Mouse (Mus musculus) CH12.LX (cell line): ENCODE data around the gene Kmt5b. TPM values are rescaled to one million over a fixed set of nuclear protein-coding genes. Genes with fewer than 3 reads are reported as not detected.
A peak's percentile ranks its signal among the peaks of the same experiment; 100 is the strongest.

Experiments used
- DNase-seq: peaks from one replicate; pipeline ENCODE4 v3.0.0-alpha.2; 2013; ENCODE audit errors: extremely low read depth
- H3K27ac ChIP-seq: 2 replicates; pipeline ENCODE4 v1.5.1; 2012; ENCODE audit warnings: low read depth, mild to moderate bottlenecking, control low read depth, moderate library complexity; ENCODE audit not compliant: insufficient read depth
- H3K27me3 ChIP-seq: replicated peaks from 2 replicates; pipeline ENCODE3; 2012; ENCODE audit warnings: inconsistent platforms
- H3K36me3 ChIP-seq, 2 experiments: replicated peaks in 1 of 2; 2 replicates each; pipeline versions ENCODE3 to v1.6.1; 2012; ENCODE audit warnings: inconsistent platforms in 1 of 2, low read length in 1 of 2, mild to moderate bottlenecking in 1 of 2, mixed read lengths in 1 of 2, moderate library complexity in 1 of 2; ENCODE audit not compliant: control insufficient read depth in 1 of 2, insufficient read depth in 1 of 2
- H3K4me1 ChIP-seq, 2 experiments: 2 replicates each; pipeline ENCODE4 v1.6.1; 2012; ENCODE audit warnings: inconsistent platforms in 1 of 2, moderate library complexity in 1 of 2; ENCODE audit not compliant: insufficient read depth in 2 of 2, control insufficient read depth in 1 of 2
- H3K4me2 ChIP-seq: 2 replicates; pipeline ENCODE4 v1.6.1; 2012; ENCODE audit warnings: low read depth, mild to moderate bottlenecking, control low read depth; ENCODE audit not compliant: poor library complexity, insufficient read depth, severe bottlenecking
- H3K4me3 ChIP-seq, 3 experiments: fragments of 150-350 bp in 1 of 3; sonication (generic) in 1 of 3; replicated peaks in 1 of 3; 2 replicates each; pipeline versions ENCODE3 to v1.5.1; 2011 to 2012; ENCODE audit warnings: low read depth in 2 of 3, low read length in 2 of 3, mild to moderate bottlenecking in 2 of 3, moderate library complexity in 2 of 3, control low read depth in 1 of 3, improper control_type of control experiment in 1 of 3, inconsistent platforms in 1 of 3, mixed read lengths in 1 of 3; ENCODE audit not compliant: poor library complexity in 1 of 3
- H3K79me2 ChIP-seq: replicated peaks from 2 replicates; pipeline ENCODE4 v1.6.1; 2012; ENCODE audit warnings: mild to moderate bottlenecking, moderate library complexity; ENCODE audit not compliant: control insufficient read depth, poor library complexity, insufficient read depth, severe bottlenecking; ENCODE audit errors: extremely low read depth
- H3K9ac ChIP-seq: 2 replicates; pipeline ENCODE4 v1.6.1; 2012; ENCODE audit warnings: low read depth, mild to moderate bottlenecking, control low read depth, moderate library complexity; ENCODE audit not compliant: insufficient read depth
- H3K9me3 ChIP-seq: replicated peaks from 2 replicates; pipeline ENCODE3; 2012; ENCODE audit warnings: low read length, inconsistent platforms, mixed read lengths
- CHD1 ChIP-seq: IDR thresholded peaks from 2 replicates; pipeline ENCODE4 v1.6.1; 2012; ENCODE audit warnings: low read depth, low read length, improper control_type of control experiment, inconsistent platforms
- CTCF ChIP-seq, 2 experiments: IDR thresholded peaks in 1 of 2; conservative IDR thresholded peaks in 1 of 2; 2 replicates each; pipeline ENCODE4 v1.5.1; 2011 to 2012; ENCODE audit warnings: low read depth in 2 of 2, low read length in 2 of 2, improper control_type of control experiment in 1 of 2, inconsistent platforms in 1 of 2, mild to moderate bottlenecking in 1 of 2, moderate library complexity in 1 of 2
- E2F4 ChIP-seq: IDR thresholded peaks from 2 replicates; pipeline ENCODE4 v1.6.1; 2011; ENCODE audit warnings: low read depth, low read length, improper control_type of control experiment; ENCODE audit not compliant: insufficient replicate concordance
- ELF1 ChIP-seq: IDR thresholded peaks from 2 replicates; pipeline ENCODE4 v1.6.1; 2014; ENCODE audit warnings: low read depth, mild to moderate bottlenecking, inconsistent platforms, low read length, improper control_type of control experiment
- EP300 ChIP-seq: IDR thresholded peaks from 2 replicates; pipeline ENCODE4 v1.6.1; 2011; ENCODE audit warnings: low read length, improper control_type of control experiment
- ETS1 ChIP-seq: conservative IDR thresholded peaks from 2 replicates; pipeline ENCODE4 v1.6.1; 2012; ENCODE audit warnings: low read depth, mild to moderate bottlenecking, inconsistent platforms, low read length, improper control_type of control experiment, moderate library complexity
- JUN ChIP-seq: IDR thresholded peaks from 2 replicates; pipeline ENCODE4 v1.6.1; 2011; ENCODE audit warnings: low read depth, mild to moderate bottlenecking, low read length, improper control_type of control experiment, moderate library complexity; ENCODE audit not compliant: insufficient read depth
- MAFK ChIP-seq: IDR thresholded peaks from 2 replicates; pipeline ENCODE4 v1.6.1; 2011; ENCODE audit warnings: low read length, improper control_type of control experiment; ENCODE audit not compliant: insufficient replicate concordance
- MAZ ChIP-seq: IDR thresholded peaks from 2 replicates; pipeline ENCODE4 v1.6.1; 2012; ENCODE audit warnings: low read depth, mild to moderate bottlenecking, inconsistent platforms, low read length, improper control_type of control experiment, moderate library complexity
- MXI1 ChIP-seq: IDR thresholded peaks from 2 replicates; pipeline ENCODE4 v1.6.1; 2011; ENCODE audit warnings: mild to moderate bottlenecking, low read depth, low read length, improper control_type of control experiment
- MYC ChIP-seq: IDR thresholded peaks from 2 replicates; pipeline ENCODE4 v1.6.1; 2011; ENCODE audit warnings: low read depth, mild to moderate bottlenecking, improper control_type of control experiment, low read length
- POLR2A ChIP-seq: IDR thresholded peaks from 2 replicates; pipeline ENCODE4 v1.6.1; 2011; ENCODE audit warnings: low read depth, mild to moderate bottlenecking, improper control_type of control experiment, low read length
- RAD21 ChIP-seq: IDR thresholded peaks from 2 replicates; pipeline ENCODE4 v1.6.1; 2011; ENCODE audit warnings: low read depth, mild to moderate bottlenecking, low read length, improper control_type of control experiment, moderate library complexity
- SMC3 ChIP-seq: IDR thresholded peaks from 2 replicates; pipeline ENCODE4 v1.6.1; 2011; ENCODE audit warnings: low read depth, low read length, improper control_type of control experiment
- TBP ChIP-seq: conservative IDR thresholded peaks from 2 replicates; pipeline ENCODE4 v1.6.1; 2011; ENCODE audit warnings: low read depth, low read length, improper control_type of control experiment
- ZC3H11A ChIP-seq: IDR thresholded peaks from 2 replicates; pipeline ENCODE4 v1.6.1; 2012; ENCODE audit warnings: low read depth, mild to moderate bottlenecking, inconsistent platforms, low read length, improper control_type of control experiment
- ZMIZ1 ChIP-seq: IDR thresholded peaks from 2 replicates; pipeline ENCODE4 v1.6.1; 2012; ENCODE audit warnings: low read depth, mild to moderate bottlenecking, inconsistent platforms, low read length, improper control_type of control experiment
- ZNF384 ChIP-seq: IDR thresholded peaks from 2 replicates; pipeline ENCODE4 v1.6.1; 2012; ENCODE audit warnings: low read depth, low read length, improper control_type of control experiment, inconsistent platforms
- dilution Hi-C: fragments of 300-500 bp; cut with MboI; formaldehyde crosslinking; loops from 2 replicates; pipeline ENCODE4 v1.14.3; 2020; ENCODE audit warnings: low sequenced_read_pairs; ENCODE audit not compliant: extremely low pct_unique_long_range_greater_than_20kb, extremely low pct_ligation_motif_present
- in situ Hi-C: fragments of 300-500 bp; cut with MboI; formaldehyde crosslinking; loops from 3 replicates; pipeline ENCODE4 v1.14.3; 2019; ENCODE audit warnings: low sequenced_read_pairs, low pct_ligation_motif_present, low pct_unique_long_range_greater_than_20kb, mixed read lengths
- polyA plus RNA-seq: library from polyadenylated mRNA; unstranded; fragments of >175 nt; gene quantifications from 2 replicates; pipeline ENCODE4 v1.2.1, GENCODE M21; 2012; ENCODE audit warnings: low read depth; ENCODE audit not compliant: insufficient read length
- total RNA-seq, 2 experiments: library from RNA; depleted of rRNA; stranded (reverse); fragments of 300-350 nt in 1 of 2; fragments of >200 nt in 1 of 2; gene quantifications; 2 replicates each; pipeline ENCODE4 v1.2.3; 2012 to 2014

The Kmt5b gene
- total and polyA plus RNA-seq, 3 experiments = 10.9 to 16.6 (median 13.9) TPM

DNA sequence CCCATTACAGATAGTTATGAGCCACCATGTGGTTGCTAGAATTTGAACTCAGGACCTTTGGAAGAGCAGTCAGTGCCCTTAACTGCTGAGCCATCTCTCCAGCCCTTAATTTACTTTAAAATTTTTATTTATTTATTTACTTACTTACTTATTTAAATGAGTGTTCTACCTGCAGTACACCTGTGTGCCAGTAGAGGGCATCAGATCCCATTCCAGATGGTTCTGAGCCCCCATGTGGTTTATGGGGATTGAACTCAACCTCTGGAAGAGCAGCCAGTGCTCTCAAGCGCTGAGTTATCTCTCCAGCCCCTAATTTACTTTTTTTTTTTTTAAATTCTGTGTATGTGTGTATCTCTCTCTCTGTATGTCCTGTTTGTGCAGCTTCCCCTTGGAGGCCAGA lies 42.4 kb upstream of the Kmt5b start:
- Histone ChIP-seq H3K36me3 (no peaks in the 10 kb centered on the region), H3K27me3 (no peaks in the 10 kb centered on the region), H3K9ac (no peak overlapping the region), H3K4me2 (no peak overlapping the region), H3K4me3 (no peak overlapping the region), H3K27ac (no peak overlapping the region), H3K4me1 (no peaks in the 10 kb centered on the region), H3K9me3 (peaks cover 7% of the 10 kb centered on the region), H3K79me2 (no peaks in the 10 kb centered on the region)
- TF ChIP-seq MYC (peak; percentile 71), SMC3 (peak; percentile 59), RAD21 (peak; percentile 59), CTCF (conservative IDR thresholded peaks at IDR 0.05 in 1 of 2, IDR thresholded peaks at IDR 0.05 in 1 of 2; ENCODE audit: low read depth in 2 of 2, low read length in 2 of 2) (peak; percentile 79 to 81), MXI1 (no peak)
- dilution Hi-C loops = no loop called here
- in situ Hi-C loops = no loop called here
- DNase-seq = peak; percentile 61

GRCm38 (mm10) chr19:3728901-3729300 lies 38.3 kb upstream of the Kmt5b start:
- in situ Hi-C loops = no loop called here
- peaks cover under 1% of the 10 kb centered on the region for H3K9me3 ChIP-seq

GRCm38 (mm10) chr19:3730781-3731646 lies 36.2 kb upstream of the Kmt5b start:
- in situ Hi-C loops = no loop called here
- DNase-seq = no peak
- Histone ChIP-seq H3K79me2 (no peaks in the 10 kb centered on the region), H3K36me3 (no peaks in the 10 kb centered on the region), H3K4me1 (peaks cover 0 to 15% of the 10 kb centered on the region in 2 experiments; a peak in 2 of 4 replicates), H3K4me2 (no peak overlapping the region), H3K9me3 (no peaks in the 10 kb centered on the region), H3K4me3 (no peak overlapping the region), H3K9ac (no peak overlapping the region), H3K27me3 (no peaks in the 10 kb centered on the region), H3K27ac (no peak overlapping the region)
- dilution Hi-C loops = no loop called here
- TF ChIP-seq MYC (no peak), ZMIZ1 (no peak), POLR2A (no peak), MAZ (no peak), RAD21 (no peak), JUN (no peak), ZC3H11A (no peak), TBP (no peak), MAFK (no peak), CTCF (conservative IDR thresholded peaks at IDR 0.05 in 1 of 2, IDR thresholded peaks at IDR 0.05 in 1 of 2; ENCODE audit: low read depth in 2 of 2, low read length in 2 of 2) (no peak), ELF1 (no peak), EP300 (no peak), CHD1 (no peak), ETS1 (no peak)

More at GRCm38 (mm10) chr19:3728901-3729300, 38.3 kb upstream of the Kmt5b start:
- no peaks in the 10 kb centered on the region for H3K79me2 ChIP-seq
- DNase-seq = no peak
- dilution Hi-C loops = no loop called here
- H3K4me1 ChIP-seq = peaks cover 0 to 15% of the 10 kb centered on the region in 2 experiments; a peak in 2 of 4 replicates
- H3K9ac ChIP-seq = no peak overlapping the region
- H3K27me3 ChIP-seq = no peaks in the 10 kb centered on the region
- no peak overlapping the region for H3K4me2 ChIP-seq
- H3K36me3 ChIP-seq = no peaks in the 10 kb centered on the region
- H3K27ac ChIP-seq = no peak overlapping the region
- no peak overlapping the region for H3K4me3 ChIP-seq
- TF ChIP-seq ZNF384 (0 out of 2 replicates have a peak, but pooled peaks have one; percentile 18), CTCF (conservative IDR thresholded peaks at IDR 0.05 in 1 of 2, IDR thresholded peaks at IDR 0.05 in 1 of 2; ENCODE audit: low read depth in 2 of 2, low read length in 2 of 2) (peak in 1 of 2 experiments; percentile 35; a peak in 2 of 4 replicates), E2F4 (no peak), RAD21 (no peak)
